Mouse (Mus musculus) left cerebral cortex, postnatal 14 days (tissue): Measurements from ENCODE around the gene Krtap12-1. TPM values are rescaled to one million over a fixed set of nuclear protein-coding genes. Genes with fewer than 3 reads are reported as not detected.
"Not testable (repeated sequence)": the region's sequence is repeated elsewhere in the genome, so short reads cannot be mapped to it uniquely, and the experiment has no call there.

ENCODE experiments used
- DNase-seq, 2 experiments: peaks; one replicate each; pipeline ENCODE4 v3.0.0; 2021 to 2022; ENCODE audit warnings: low spot score in 2 of 2, mixed read lengths in 1 of 2
- intact Hi-C: fragments of 180-260 bp; cut with DNase I; formaldehyde crosslinking; loops from one replicate; pipeline ENCODE4 v1.15.1; 2025
- total RNA-seq, 2 experiments: library from RNA; stranded (reverse); gene quantifications; 2 replicates each; pipeline ENCODE4 v1.2.3; 2021

Krtap12-1 gene
- total RNA-seq, 2 experiments from 2014 or later, result not detected

DNA sequence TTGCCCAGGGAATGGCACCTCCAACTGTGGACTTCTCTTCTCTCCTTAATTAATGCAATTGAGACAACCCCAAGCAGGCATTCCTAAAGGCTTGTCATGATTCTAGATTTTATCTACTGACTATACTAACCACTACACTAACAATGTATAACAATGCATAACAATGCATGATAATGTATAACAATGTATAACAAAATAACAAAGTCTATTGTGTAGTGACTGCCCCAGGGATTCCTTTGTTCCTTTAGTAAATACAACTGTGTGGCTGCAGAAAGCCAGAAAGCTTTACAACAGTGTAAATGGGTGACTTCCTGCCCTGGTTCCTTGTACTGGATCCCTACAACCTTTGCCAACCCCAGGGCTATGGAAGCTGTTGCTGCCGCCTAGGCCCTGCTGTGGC lies 15.5 kb downstream of the Krtap12-1 start:
- DNase-seq, result no peak
- intact Hi-C loops, result no loop called here

- intact Hi-C loops, result no loop called here
- DNase-seq, result no peak
Measured at GRCm38 (mm10) chr10:77738929-77739328, 18.5 kb downstream of the Krtap12-1 start.

- intact Hi-C loops, DNase-seq: not testable (repeated sequence)
Measured at GRCm38 (mm10) chr10:77741924-77742688, 21.7 kb downstream of the Krtap12-1 start, which contains the start of gene Gm18596. Gene Gm18596 (minus strand): TSS chr10:77742638.

GRCm38 (mm10) chr10:77750686-77751085 lies 30.3 kb downstream of the Krtap12-1 start:
- DNase-seq, intact Hi-C loops: not testable (repeated sequence)

DNA sequence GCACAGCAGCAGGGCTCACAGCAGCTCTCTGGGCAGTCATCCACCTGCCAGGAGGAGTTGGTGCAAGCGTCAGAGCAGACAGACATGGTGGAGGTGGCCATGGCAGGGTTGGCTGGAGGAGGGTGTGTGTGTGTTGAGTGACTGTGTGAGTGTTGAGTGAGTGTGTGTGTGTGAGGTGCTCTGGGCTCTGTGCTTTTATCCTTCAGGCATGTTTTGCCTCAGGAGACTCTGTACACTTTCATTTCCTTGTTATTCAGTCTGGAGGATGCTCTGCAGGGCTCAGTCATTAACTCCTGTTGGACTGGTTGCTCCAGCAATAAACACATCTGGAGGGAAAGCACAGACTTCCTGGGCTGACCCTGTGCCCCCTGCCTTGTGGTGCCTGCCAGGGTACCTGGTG lies 30.9 kb downstream of the Krtap12-1 start, which contains the start of gene Gm9736:
Gene Gm9736 (minus strand): TSS at position 101 of the 400 bp plus-strand sequence.
- intact Hi-C loops, DNase-seq: not testable (repeated sequence)

DNA sequence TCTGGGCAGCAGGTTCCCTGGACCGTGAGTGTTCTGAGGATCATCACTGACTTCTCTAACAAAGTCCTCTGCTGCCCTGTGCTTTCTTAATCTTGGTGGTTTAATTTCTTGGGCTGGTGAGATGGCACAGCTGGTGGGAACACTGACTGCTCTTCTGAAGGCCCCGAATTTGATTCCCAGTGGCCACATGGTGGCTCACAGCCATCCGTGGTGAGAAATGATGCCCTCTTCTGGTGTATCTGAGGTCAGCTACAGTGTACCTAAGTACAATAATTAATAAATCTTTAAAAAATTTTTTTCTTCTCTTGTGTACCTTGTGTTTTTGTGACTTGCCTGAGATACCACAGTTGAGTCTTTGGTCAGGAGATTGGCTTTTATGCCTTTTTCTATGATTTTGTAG lies 31.9 kb downstream of the Krtap12-1 start:
- DNase-seq, intact Hi-C loops: not testable (repeated sequence)

DNA sequence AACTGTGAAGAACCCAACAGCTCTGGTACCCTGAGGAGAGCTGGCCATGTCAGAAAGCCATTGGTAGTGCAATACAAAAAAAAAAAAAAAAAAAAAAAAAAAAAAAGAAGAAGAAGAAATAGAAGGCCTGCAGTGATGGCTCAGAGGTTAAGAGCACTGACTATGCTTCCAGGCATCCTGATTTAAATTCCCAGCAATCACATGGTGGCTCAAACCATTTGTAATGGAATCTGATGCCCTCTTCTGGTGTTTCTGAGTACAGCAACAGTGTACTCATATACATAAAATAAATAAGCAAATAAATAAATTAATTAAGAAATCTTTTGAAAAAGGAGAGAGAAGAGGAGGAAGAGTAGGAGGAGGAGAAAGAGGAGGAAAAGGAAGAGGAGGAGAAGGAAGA lies 33.0 kb downstream of the Krtap12-1 start:
- no peak for DNase-seq
- intact Hi-C loops, result no loop called here

DNA sequence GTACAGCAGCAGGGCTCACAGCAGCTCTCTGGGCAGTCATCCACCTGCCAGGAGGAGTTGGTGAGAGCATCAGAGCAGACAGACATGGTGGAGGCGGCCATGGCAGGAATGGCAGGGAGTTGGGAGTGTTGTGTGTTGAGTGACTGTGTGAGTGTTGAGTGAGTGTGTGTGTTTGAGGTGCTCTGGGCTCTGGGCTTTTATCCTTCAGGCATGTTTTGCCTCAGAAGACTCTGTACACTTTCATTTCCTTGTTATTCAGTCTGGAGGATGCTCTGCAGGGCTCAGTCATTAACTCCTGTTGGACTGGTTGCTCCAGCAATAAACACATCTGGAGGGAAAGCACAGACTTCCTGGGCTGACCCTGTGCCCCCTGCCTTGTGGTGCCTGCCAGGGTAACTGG lies 39.2 kb downstream of the Krtap12-1 start, which contains the start of gene Gm3233:
Gene Gm3233 (minus strand): TSS at position 101 of the 400 bp plus-strand sequence.
- DNase-seq, intact Hi-C loops: not testable (repeated sequence)

DNA sequence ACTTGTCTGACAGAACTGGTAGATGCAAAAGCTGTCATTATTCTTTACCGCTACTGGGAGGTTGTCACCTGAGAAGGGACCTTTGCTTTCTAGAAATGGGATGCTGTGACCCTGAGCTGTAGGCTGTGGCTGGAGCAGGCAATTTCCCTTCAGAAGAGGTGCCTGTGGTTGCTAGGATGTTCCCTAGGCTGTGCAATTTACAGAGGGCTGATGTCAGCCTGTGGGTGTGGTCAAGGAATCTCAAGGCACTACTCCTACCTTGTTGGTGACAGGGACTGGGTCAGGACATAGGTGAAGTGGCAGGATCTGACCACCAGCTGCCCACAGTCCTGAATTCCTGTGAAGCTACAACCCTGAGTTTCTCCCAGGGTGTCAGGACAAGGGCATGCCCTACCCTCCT lies 49.3 kb downstream of the Krtap12-1 start:
- intact Hi-C loops, result no loop called here
- no peak for DNase-seq

Other genes with a start within 250 kb of the Krtap12-1 start
- gene Fam207a, start 204.8 kb upstream of the Krtap12-1 start, total RNA-seq, result 10 to 100 TPM; 32.2 to 33.4 TPM
- 1 to 10 TPM; 3.1 to 3.2 TPM for gene Itgb2, start 190.3 kb upstream of the Krtap12-1 start, total RNA-seq
- gene Pttg1ip, start 138.9 kb upstream of the Krtap12-1 start, total RNA-seq, result 10 to 100 TPM; 74.0 to 75.1 TPM
- gene Sumo3, start 114.5 kb upstream of the Krtap12-1 start, total RNA-seq, result 100 to 1,000 TPM; 129 to 135 TPM
- 10 to 100 TPM in 1 of 2 experiments, 1 to 10 TPM in 1; 6.7 to 15.7 TPM for gene Gm49325, start 114.4 kb upstream of the Krtap12-1 start, total RNA-seq
- gene Ube2g2, start 98.3 kb upstream of the Krtap12-1 start, total RNA-seq, result 10 to 100 TPM; 36.3 to 41.6 TPM
- gene Tspear, start 34.0 kb upstream of the Krtap12-1 start, total RNA-seq, result under 1 TPM in 1 of 2 experiments, not detected in 1; 0.15 TPM
- gene Gm19402, start 29.8 kb upstream of the Krtap12-1 start, total RNA-seq, result not detected
- not detected for gene Gm9508, start 23.4 kb upstream of the Krtap12-1 start, total RNA-seq
- not detected for gene Gm10272, start 14.0 kb upstream of the Krtap12-1 start, total RNA-seq
- not detected for gene Gm10024, start 9.1 kb upstream of the Krtap12-1 start, total RNA-seq
- not detected for gene Gm10142, start 4.8 kb upstream of the Krtap12-1 start, total RNA-seq
- not detected for gene Gm10100, start 5.9 kb downstream of the Krtap12-1 start, total RNA-seq
- gene Gm18596, start 22.0 kb downstream of the Krtap12-1 start, total RNA-seq, result not detected
- gene Gm9736, start 30.8 kb downstream of the Krtap12-1 start, total RNA-seq, result not detected
- gene Gm3233, start 39.1 kb downstream of the Krtap12-1 start, total RNA-seq, result not detected
- gene Gm3238, start 50.7 kb downstream of the Krtap12-1 start, total RNA-seq, result not detected
- not detected for gene Gm7138, start 56.3 kb downstream of the Krtap12-1 start, total RNA-seq
- not detected for gene Gm3250, start 61.9 kb downstream of the Krtap12-1 start, total RNA-seq
- gene Gm7137, start 67.6 kb downstream of the Krtap12-1 start, total RNA-seq, result not detected
- gene Gm9639, start 74.5 kb downstream of the Krtap12-1 start, total RNA-seq, result not detected
- not detected for gene Gm19668, start 78.5 kb downstream of the Krtap12-1 start, total RNA-seq
- not detected for gene Gm9507, start 91.2 kb downstream of the Krtap12-1 start, total RNA-seq
- not detected for gene Gm2696, start 94.1 kb downstream of the Krtap12-1 start, total RNA-seq
- gene Krtap10-4, start 106.5 kb downstream of the Krtap12-1 start, total RNA-seq, result not detected
- not detected for gene Krtap10-10, start 115.3 kb downstream of the Krtap12-1 start, total RNA-seq
- gene Gm36176, start 126.2 kb downstream of the Krtap12-1 start, total RNA-seq, result not detected
- gene Gm10318, start 132.3 kb downstream of the Krtap12-1 start, total RNA-seq, result not detected
- not detected for gene Gm3285, start 141.4 kb downstream of the Krtap12-1 start, total RNA-seq
- 10 to 100 TPM; 19.4 to 20.8 TPM for gene Lrrc3, start 181.9 kb downstream of the Krtap12-1 start, total RNA-seq
- 10 to 100 TPM; 32.1 to 33.3 TPM for gene Trpm2, start 250.0 kb downstream of the Krtap12-1 start, total RNA-seq